9 mouse cellular contexts compared by ENCODE assay signal in the genomic region with DNA sequence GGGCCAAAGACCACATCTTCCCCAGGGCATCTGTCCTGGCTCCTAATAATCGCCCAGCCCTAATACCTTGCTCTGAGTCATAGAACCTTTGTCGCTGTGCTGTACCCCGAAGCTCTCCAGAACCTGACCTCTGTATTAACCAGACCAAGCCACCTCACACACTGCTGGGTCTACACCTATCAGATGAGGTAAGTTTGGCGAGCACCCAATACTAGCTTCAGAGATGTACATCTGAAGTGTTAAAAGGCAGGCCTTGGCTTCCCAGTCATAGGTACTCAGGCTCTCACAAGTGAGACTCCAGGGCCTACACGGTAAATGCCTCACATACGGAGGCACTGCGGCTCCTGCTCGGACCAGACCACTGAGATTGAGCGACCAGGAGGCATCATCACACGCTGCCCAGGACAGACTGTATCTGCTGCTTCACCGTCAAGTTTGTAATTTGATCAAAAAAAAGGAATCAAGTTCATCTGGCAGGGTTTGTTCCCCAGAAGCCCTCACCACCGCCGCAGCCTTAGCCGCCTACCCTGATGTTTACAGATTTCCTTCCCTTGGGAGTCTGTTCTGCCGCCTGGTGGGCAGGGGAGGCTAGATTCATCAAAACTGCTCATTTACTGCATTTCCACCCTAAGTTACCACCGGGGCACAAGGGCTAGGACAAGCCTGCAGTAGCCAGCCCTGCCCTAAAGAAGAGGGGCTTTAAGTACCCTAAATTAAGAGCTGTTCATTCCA. TPM values are rescaled to one million over a fixed set of nuclear protein-coding genes. Genes with fewer than 3 reads are reported as not detected.
A peak's percentile ranks its signal among the peaks of the same experiment; 100 is the strongest.
DNase-seq lines count a peak whose midpoint lies in the region; ATAC-seq and TF ChIP-seq lines count a peak whose summit lies in the region.
"Had no signal": no experiment of that assay in that cellular context is flagged by ENCODE, and none has a peak within 500 bp of the region (broad histone marks: within the 10 kb centered on the region; RNA-seq: fewer than 3 reads in every experiment).

No protein-coding gene starts in this region.

- H3K4me3 ChIP-seq in layer of hippocampus, adult 2 months: peak overlapping the region; percentile 81
- 0 out of 2 replicates have a peak overlapping the region, but pooled peaks have one; percentile 87 for H3K4me3 ChIP-seq in embryonic facial prominence, embryonic 15.5 days (replicated peaks)
- H3K4me3 ChIP-seq in midbrain, embryonic 12.5 days: no peak overlapping the region

- DNase-seq in layer of hippocampus, adult 2 months (ENCODE audit: low spot score in 2 of 2): peak in 1 of 2 experiments; percentile 54
- DNase-seq in layer of hippocampus, adult 9-10 months (ENCODE audit: low spot score): no peak
- DNase-seq in ES-CJ7 (ENCODE audit: low read depth, low spot score): peak; percentile 10
- DNase-seq in frontal cortex, postnatal 36 days (ENCODE audit: low spot score in 2 of 2): no peak
- no peak for DNase-seq in left cerebral cortex, postnatal 4 days
- DNase-seq in ovary, postnatal 10 days (ENCODE audit: low spot score): no peak
- DNase-seq: cerebellum, postnatal 36 days had no signal

- H3K27me3 ChIP-seq in embryonic facial prominence, embryonic 15.5 days: no peaks in the 10 kb centered on the region
- H3K27me3 ChIP-seq in midbrain, embryonic 12.5 days: peaks cover 6% of the 10 kb centered on the region

- ATAC-seq in embryonic facial prominence, embryonic 15.5 days (ENCODE audit: insufficient number of reproducible peaks, low FRiP score, low TSS enrichment, low read depth): no peak
- ATAC-seq in midbrain, embryonic 12.5 days (ENCODE audit: low FRiP score, low read depth): no peak

- H3K9ac ChIP-seq in embryonic facial prominence, embryonic 15.5 days: no peak overlapping the region
- 0 out of 2 replicates have a peak overlapping the region, but pooled peaks have one; percentile 1 for H3K9ac ChIP-seq in midbrain, embryonic 12.5 days (replicated peaks)

- peak; percentile 76 for TF ChIP-seq CTCF in layer of hippocampus, adult 2 months (conservative IDR thresholded peaks at IDR 0.05)

- peak overlapping the region; percentile 93 for H3K27ac ChIP-seq in layer of hippocampus, adult 2 months
- H3K27ac ChIP-seq in embryonic facial prominence, embryonic 15.5 days (replicated peaks): no peak overlapping the region
- no peak overlapping the region for H3K27ac ChIP-seq in midbrain, embryonic 12.5 days (replicated peaks)

- H3K36me3 ChIP-seq in embryonic facial prominence, embryonic 15.5 days: peaks cover 45% of the 10 kb centered on the region
- H3K36me3 ChIP-seq in midbrain, embryonic 12.5 days: peaks cover 48% of the 10 kb centered on the region

- intact Hi-C loops in left cerebral cortex, postnatal 4 days (cut with DNase I): no loop called here

- peaks cover 48% of the 10 kb centered on the region for H3K4me1 ChIP-seq in embryonic facial prominence, embryonic 15.5 days
- H3K4me1 ChIP-seq in midbrain, embryonic 12.5 days: peaks cover 38% of the 10 kb centered on the region

- H3K4me2 ChIP-seq in embryonic facial prominence, embryonic 15.5 days (replicated peaks): no peak overlapping the region
- peak overlapping the region; percentile 74; the same call in 1 of the 2 replicates for H3K4me2 ChIP-seq in midbrain, embryonic 12.5 days (replicated peaks)

- WGBS in embryonic facial prominence, embryonic 15.5 days: 65% methylated on average over 16 of the region's 16 CpGs
- WGBS in midbrain, embryonic 12.5 days: 83% methylated on average over 16 of the region's 16 CpGs

- no peaks in the 10 kb centered on the region for H3K9me3 ChIP-seq in embryonic facial prominence, embryonic 15.5 days (replicated peaks)
- no peaks in the 10 kb centered on the region for H3K9me3 ChIP-seq in midbrain, embryonic 12.5 days

RNA-seq across cellular contexts. Expression of a gene that starts 2.2 kb away (rescaled TPM):
- 100 to 1,000 TPM; 216 to 229 TPM for total RNA-seq in layer of hippocampus, adult 2 months (2021)
- 54.3 and 56.3 TPM in 2 replicates for polyA plus RNA-seq in embryonic facial prominence, embryonic 15.5 days (2015; fragmentation: Nextera tagmentation; extraction: Ambion mirVana)
- polyA plus RNA-seq in midbrain, embryonic 12.5 days (2016; fragmentation: Nextera tagmentation; extraction: Ambion mirVana): 56.8 and 57.1 TPM in 2 replicates
- total RNA-seq in left cerebral cortex, postnatal 4 days (2021): 100 to 1,000 TPM; 184 to 193 TPM

RNA-seq across cellular contexts. Expression of a gene that starts 44.8 kb away (rescaled TPM):
- total RNA-seq in layer of hippocampus, adult 2 months (2021): 1 to 10 TPM; 3.2 to 4.2 TPM
- 4.5 TPM in 2 replicates for polyA plus RNA-seq in embryonic facial prominence, embryonic 15.5 days (2015; fragmentation: Nextera tagmentation; extraction: Ambion mirVana)
- polyA plus RNA-seq in midbrain, embryonic 12.5 days (2016; fragmentation: Nextera tagmentation; extraction: Ambion mirVana): 0.29 and 0.34 TPM in 2 replicates
- total RNA-seq in left cerebral cortex, postnatal 4 days (2021): 1 to 10 TPM; 2.6 to 3.4 TPM

RNA-seq across cellular contexts. Expression of a gene that starts 57.3 kb away (rescaled TPM):
- 10 to 100 TPM; 20.4 to 20.9 TPM for total RNA-seq in layer of hippocampus, adult 2 months (2021)
- 35.1 and 38.8 TPM in 2 replicates for polyA plus RNA-seq in embryonic facial prominence, embryonic 15.5 days (2015; fragmentation: Nextera tagmentation; extraction: Ambion mirVana)
- 25.0 and 29.8 TPM in 2 replicates for polyA plus RNA-seq in midbrain, embryonic 12.5 days (2016; fragmentation: Nextera tagmentation; extraction: Ambion mirVana)
- 10 to 100 TPM; 22.6 to 23.5 TPM for total RNA-seq in left cerebral cortex, postnatal 4 days (2021)
